ENCODE assay signal across 8 mouse cellular contexts in the genomic region with DNA sequence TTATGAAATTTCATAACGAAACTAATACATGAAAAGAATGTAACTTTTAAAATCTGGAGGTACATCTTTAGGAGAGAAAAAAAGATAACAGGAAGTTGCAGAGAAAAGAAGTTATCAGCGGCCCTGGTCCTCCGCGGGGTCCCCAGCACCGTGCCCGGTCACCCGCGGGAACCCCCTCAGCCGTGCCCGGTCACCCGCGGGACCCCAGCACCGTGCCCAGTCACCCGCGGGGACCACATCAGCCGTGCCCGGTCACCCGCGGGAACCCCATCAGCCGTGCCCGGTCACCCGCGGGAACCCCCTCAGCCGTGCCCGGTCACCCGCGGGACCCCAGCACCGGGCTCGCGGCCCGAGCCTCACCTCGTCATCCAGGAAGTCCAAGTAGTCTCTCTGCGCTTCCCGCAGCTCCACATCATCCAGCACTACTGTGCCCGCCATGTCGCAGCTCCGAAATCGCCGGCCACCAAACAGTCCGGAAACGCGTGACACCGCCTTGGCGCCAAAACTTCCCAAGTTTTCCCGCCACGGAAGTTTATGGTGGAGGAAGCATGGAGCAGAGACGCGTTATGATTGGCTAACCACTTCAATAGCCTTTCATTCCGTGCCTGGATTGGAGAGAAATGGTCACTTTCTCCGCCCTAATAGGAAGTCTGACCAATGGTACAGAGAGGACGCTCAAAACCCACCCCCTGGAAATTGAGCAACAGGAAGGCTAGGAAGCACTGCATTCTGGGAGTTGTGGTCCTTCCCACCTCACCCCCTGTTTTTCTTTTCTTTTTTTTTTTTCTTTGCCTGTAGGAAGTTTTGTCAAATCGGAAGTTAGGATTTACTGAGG. TPM values are rescaled to one million over a fixed set of nuclear protein-coding genes. Genes with fewer than 3 reads are reported as not detected.
DNase-seq lines count a peak whose midpoint lies in the region; ATAC-seq lines count a peak whose summit lies in the region.

A gene (minus strand): TSS at position 542 of the 835 bp plus-strand sequence.

- ATAC-seq in megakaryocyte progenitor cell, adult 5-6 weeks (replicated peaks; ENCODE audit: poor library complexity) = peak; percentile 96

- peak; percentile 99 for DNase-seq in adipocyte (ENCODE audit: low spot score)
- DNase-seq in embryo, embryonic 10 days (ENCODE audit: low spot score) = peak; percentile 99
- peak; percentile 83 for DNase-seq in gastrocnemius, postnatal 10 days
- DNase-seq in induced T-regulatory cell, adult 2 months (ENCODE audit: low read depth) = peak; percentile 97
- DNase-seq in left cerebral cortex, adult 9 months (ENCODE audit: low spot score in 2 of 2) = peak; percentile 93 to 96
- peak; percentile 78 for DNase-seq in right cerebral cortex, postnatal 14 days
- peak; percentile 81 to 88 for DNase-seq in urinary bladder, postnatal 36 days (ENCODE audit: low spot score in 2 of 2)

RNA-seq across cellular contexts. Expression of the gene that starts here (rescaled TPM):
- 10 to 100 TPM; 13.6 to 18.4 TPM for total RNA-seq in gastrocnemius, postnatal 10 days (2021)
- 640 and 673 TPM in 2 replicates for total RNA-seq in megakaryocyte progenitor cell, adult 5-6 weeks (2015)
- total RNA-seq in megakaryocyte progenitor cell, adult 5-6 weeks (2017) = 300 and 306 TPM in 2 replicates

Comparison
In these comparisons a context has a peak if more than half of its experiments do, and no peak if none do; other contexts are left out.
1. Peak in every context shown above with its lines: DNase-seq and ATAC-seq.
2. RNA of the gene that starts here (total RNA-seq): 300 to 673 TPM in megakaryocyte progenitor cell, adult 5-6 weeks; 13.6 to 18.4 TPM in gastrocnemius, postnatal 10 days; every median in the first group is over 10 times any median in the second.